8 mouse cellular contexts compared by ENCODE assay signal in the genomic region with DNA sequence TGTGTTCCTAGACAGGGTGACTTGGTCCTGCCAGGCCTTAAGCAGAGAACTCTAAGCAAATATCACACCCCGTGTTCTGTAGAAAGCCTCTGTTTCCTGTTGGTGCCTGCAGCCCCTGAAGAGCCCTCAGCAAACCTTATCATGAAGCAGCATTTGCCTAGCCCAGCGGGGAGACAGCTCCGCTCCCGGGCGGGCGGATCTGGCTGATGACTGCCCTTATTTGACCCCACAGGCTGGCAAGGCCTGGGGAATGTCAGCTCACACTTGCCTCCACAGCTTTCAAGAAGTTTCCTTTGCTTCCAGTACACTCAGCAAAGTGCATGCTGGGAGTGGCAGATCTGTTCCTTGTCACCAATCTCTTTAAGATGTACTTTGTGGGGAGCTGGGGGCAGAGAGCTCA. TPM values are rescaled to one million over a fixed set of nuclear protein-coding genes. Genes with fewer than 3 reads are reported as not detected.
DNase-seq lines count a peak whose midpoint lies in the region; ATAC-seq and TF ChIP-seq lines count a peak whose summit lies in the region.

No protein-coding gene starts in this region.

- peaks cover 69% of the 10 kb centered on the region for H3K4me1 ChIP-seq in G1E (ENCODE audit: insufficient read depth, low read depth, low read length)
- H3K4me1 ChIP-seq in embryonic facial prominence, embryonic 11.5 days (ENCODE audit: control insufficient read depth, insufficient read depth, low read length): no peaks in the 10 kb centered on the region; the same call in 1 of the 2 replicates
- H3K4me1 ChIP-seq in intestine, embryonic 16.5 days (ENCODE audit: control insufficient read depth, insufficient read depth, low read length): peaks cover 23% of the 10 kb centered on the region; the same call in 1 of the 2 replicates

- no peak overlapping the region for H3K27ac ChIP-seq in embryonic facial prominence, embryonic 11.5 days (replicated peaks; ENCODE audit: low read depth, low read length)
- H3K27ac ChIP-seq in intestine, embryonic 16.5 days (ENCODE audit: low read length): no peak overlapping the region

- intact Hi-C loops in left cerebral cortex, postnatal 14 days (cut with DNase I): no loop called here
- intact Hi-C loops in left cerebral cortex, postnatal 25 days (cut with DNase I): no loop called here

- H3K27me3 ChIP-seq in G1E (ENCODE audit: insufficient read depth, low read length): peaks cover 10% of the 10 kb centered on the region
- no peaks in the 10 kb centered on the region for H3K27me3 ChIP-seq in embryonic facial prominence, embryonic 11.5 days (ENCODE audit: control insufficient read depth, insufficient read depth, low read length)
- H3K27me3 ChIP-seq in intestine, embryonic 16.5 days (replicated peaks; ENCODE audit: control insufficient read depth, insufficient read depth, low read length): no peaks in the 10 kb centered on the region

- no peak for TF ChIP-seq CTCF in G1E (IDR thresholded peaks at IDR 0.05; ENCODE audit: low read depth, low read length)

- WGBS in embryonic facial prominence, embryonic 11.5 days: 29% methylated on average over 6 of the region's 6 CpGs
- WGBS in intestine, embryonic 16.5 days: 42% methylated on average over 6 of the region's 6 CpGs

- no peaks in the 10 kb centered on the region for H3K9me3 ChIP-seq in G1E (replicated peaks)
- H3K9me3 ChIP-seq in embryonic facial prominence, embryonic 11.5 days (replicated peaks; ENCODE audit: control insufficient read depth, low read length): no peaks in the 10 kb centered on the region
- no peaks in the 10 kb centered on the region for H3K9me3 ChIP-seq in intestine, embryonic 16.5 days (ENCODE audit: control insufficient read depth, low read length)

- no peak overlapping the region for H3K9ac ChIP-seq in embryonic facial prominence, embryonic 11.5 days (replicated peaks; ENCODE audit: low read length)
- no peak overlapping the region for H3K9ac ChIP-seq in intestine, embryonic 16.5 days (ENCODE audit: low read depth, low read length)

- no peaks in the 10 kb centered on the region for H3K36me3 ChIP-seq in G1E (replicated peaks)
- no peaks in the 10 kb centered on the region for H3K36me3 ChIP-seq in embryonic facial prominence, embryonic 11.5 days (replicated peaks; ENCODE audit: control insufficient read depth, insufficient read depth, low read depth, low read length)
- H3K36me3 ChIP-seq in intestine, embryonic 16.5 days (ENCODE audit: control insufficient read depth, insufficient read depth, low read length): no peaks in the 10 kb centered on the region

- no peak overlapping the region for H3K4me2 ChIP-seq in embryonic facial prominence, embryonic 11.5 days (ENCODE audit: low read depth, low read length)
- no peak overlapping the region for H3K4me2 ChIP-seq in intestine, embryonic 16.5 days (ENCODE audit: low read depth, low read length)

- no peak for DNase-seq in G1E (ENCODE audit: low spot score)
- peak; percentile 51 for DNase-seq in embryonic facial prominence, embryonic 11.5 days (ENCODE audit: low spot score)
- peak; percentile 56 for DNase-seq in mesoderm, embryonic 11.5 days (ENCODE audit: low read depth, low spot score)
- no peak for DNase-seq in left cerebral cortex, postnatal 14 days (ENCODE audit: low spot score in 2 of 2)
- no peak for DNase-seq in frontal cortex, postnatal 25 days (ENCODE audit: low spot score in 2 of 2)
- no peak for DNase-seq in left cerebral cortex, postnatal 25 days (ENCODE audit: low spot score in 2 of 2)
- DNase-seq in urinary bladder, postnatal 4 days (ENCODE audit: low spot score in 2 of 2): no peak

- peak; percentile 55 for ATAC-seq in G1E (ENCODE audit: extremely low read depth, insufficient number of reproducible peaks, low FRiP score, poor library complexity, severe bottlenecking)
- no peak for ATAC-seq in embryonic facial prominence, embryonic 11.5 days (replicated peaks; ENCODE audit: insufficient number of reproducible peaks, low FRiP score, low TSS enrichment, low read depth)
- peak; percentile 48 for ATAC-seq in intestine, embryonic 16.5 days

- H3K4me3 ChIP-seq in G1E (ENCODE audit: low read depth, low read length): peak overlapping the region; percentile 31; the same call in 1 of the 2 replicates
- no peak overlapping the region for H3K4me3 ChIP-seq in embryonic facial prominence, embryonic 11.5 days (ENCODE audit: low read depth, low read length)
- H3K4me3 ChIP-seq in intestine, embryonic 16.5 days (ENCODE audit: low read length): no peak overlapping the region

RNA-seq across cellular contexts. Expression of a gene that starts 40.3 kb away (rescaled TPM):
- total RNA-seq in G1E (2014; fragmentation: Nextera tagmentation) (25.1 and 26.0 TPM in 2 replicates), G1E (2017) (16.2 and 21.3 TPM in 2 replicates)
- polyA plus RNA-seq in G1E (2012): 30.4 and 33.0 TPM in 2 replicates
- polyA plus RNA-seq in embryonic facial prominence, embryonic 11.5 days (2014; fragmentation: Nextera tagmentation; extraction: Ambion mirVana): 5.2 and 6.0 TPM in 2 replicates
- 7.8 and 9.7 TPM in 2 replicates for polyA plus RNA-seq in intestine, embryonic 16.5 days (2015; fragmentation: Nextera tagmentation; extraction: Ambion mirVana)
- 10 to 100 TPM; 38.8 to 46.2 TPM for total RNA-seq in left cerebral cortex, postnatal 14 days (2021)
- total RNA-seq in left cerebral cortex, postnatal 25 days (2021): 10 to 100 TPM; 31.4 to 38.7 TPM

RNA-seq across cellular contexts. Expression of a gene that starts 57.7 kb away (rescaled TPM):
- total RNA-seq in G1E (2014; fragmentation: Nextera tagmentation) (1.5 and 2.7 TPM in 2 replicates), G1E (2017) (5.4 TPM in 2 replicates)
- polyA plus RNA-seq in G1E (2012): 3.4 and 4.9 TPM in 2 replicates
- polyA plus RNA-seq in embryonic facial prominence, embryonic 11.5 days (2014; fragmentation: Nextera tagmentation; extraction: Ambion mirVana): 6.6 and 8.3 TPM in 2 replicates
- 10.9 and 11.6 TPM in 2 replicates for polyA plus RNA-seq in intestine, embryonic 16.5 days (2015; fragmentation: Nextera tagmentation; extraction: Ambion mirVana)
- 1 to 10 TPM; 5.6 to 6.7 TPM for total RNA-seq in left cerebral cortex, postnatal 14 days (2021)
- 1 to 10 TPM; 3.9 to 6.3 TPM for total RNA-seq in left cerebral cortex, postnatal 25 days (2021)

Comparison
In these comparisons a context has a peak if more than half of its experiments do, and no peak if none do; other contexts are left out.
1. DNase-seq: peak in embryonic facial prominence, embryonic 11.5 days (single experiment) and mesoderm, embryonic 11.5 days (single experiment); none in G1E (single experiment), left cerebral cortex, postnatal 14 days (0 of 2), frontal cortex, postnatal 25 days (0 of 2), left cerebral cortex, postnatal 25 days (0 of 2) and urinary bladder, postnatal 4 days (0 of 2).